Mouse (Mus musculus): Measurements from ENCODE around the gene Nqo1.

Nqo1 gene

DNA sequence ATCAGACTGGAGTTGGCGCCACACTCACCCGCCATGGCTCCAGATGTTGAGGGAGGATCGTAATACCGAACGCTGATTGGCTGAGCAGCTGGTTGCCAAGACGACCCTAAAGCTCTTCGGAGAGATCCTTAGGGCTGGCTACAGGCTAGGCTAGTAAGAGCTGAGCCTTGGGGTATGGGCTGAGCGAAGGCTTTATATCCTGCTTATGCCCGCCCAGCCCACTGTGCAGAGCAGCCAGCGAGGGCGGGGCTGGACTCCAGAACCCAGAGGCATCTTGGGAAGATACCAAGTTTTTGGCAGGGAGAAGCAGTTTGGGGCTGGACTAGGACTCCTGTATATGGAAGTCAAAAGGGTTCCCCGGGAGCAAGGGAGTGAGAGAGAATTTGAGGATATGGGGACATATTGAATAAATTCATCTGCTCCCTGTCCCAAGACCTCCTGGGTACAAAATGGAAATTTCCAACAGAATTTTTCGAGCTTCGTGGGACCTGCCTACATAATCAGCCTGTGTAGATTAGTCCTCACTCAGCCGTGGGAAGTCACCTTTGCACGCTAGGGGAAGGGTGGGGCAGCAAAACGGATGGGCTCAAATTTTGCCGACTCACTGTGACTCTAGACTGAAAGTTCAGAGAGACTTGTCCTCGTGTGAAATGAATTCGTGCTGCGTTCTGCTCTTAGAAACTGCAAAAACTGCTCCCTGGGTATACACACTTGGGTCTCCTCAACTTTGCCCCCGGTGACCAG is at the start of gene Nqo1:
TSS of gene Nqo1 (minus strand) at position 169 of the 744 bp plus-strand sequence.
- peak; percentile 92 for DNase-seq (ENCODE audit: extremely low read depth, insufficient read length, low spot score)

DNA sequence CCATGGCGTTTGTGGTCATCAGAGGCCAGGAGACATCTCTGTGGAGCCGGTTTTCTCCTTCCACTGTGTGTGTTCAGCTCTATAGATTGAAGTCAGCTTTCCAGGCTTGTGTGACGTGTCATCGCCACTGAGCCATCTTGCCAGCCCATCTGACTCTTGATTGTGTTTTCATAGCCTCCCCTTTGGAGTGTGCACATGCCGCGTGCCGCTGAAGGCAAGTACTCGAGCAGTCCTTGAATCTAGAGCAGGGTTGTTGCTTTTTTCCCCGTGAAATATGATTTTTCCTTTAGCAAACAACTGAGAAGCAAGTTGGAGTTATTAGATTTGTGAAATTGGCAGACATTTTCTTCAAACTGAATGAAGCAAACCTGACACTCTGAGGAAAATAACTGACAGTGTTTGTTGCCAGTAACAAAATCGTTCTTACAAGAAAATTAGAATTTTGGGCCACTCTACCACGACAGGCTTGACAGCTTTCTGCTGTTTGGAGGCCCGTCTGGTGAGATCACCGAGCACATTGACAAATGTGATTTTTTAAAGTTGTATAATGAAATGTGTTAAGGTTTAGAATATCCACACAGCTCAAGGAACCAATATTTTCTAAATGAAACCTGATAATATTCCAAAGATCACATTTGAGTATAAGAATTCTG is 48.5 kb upstream of the Nqo1 start:
- DNase-seq (ENCODE audit: extremely low read depth, insufficient read length, low spot score) = no peak

DNA sequence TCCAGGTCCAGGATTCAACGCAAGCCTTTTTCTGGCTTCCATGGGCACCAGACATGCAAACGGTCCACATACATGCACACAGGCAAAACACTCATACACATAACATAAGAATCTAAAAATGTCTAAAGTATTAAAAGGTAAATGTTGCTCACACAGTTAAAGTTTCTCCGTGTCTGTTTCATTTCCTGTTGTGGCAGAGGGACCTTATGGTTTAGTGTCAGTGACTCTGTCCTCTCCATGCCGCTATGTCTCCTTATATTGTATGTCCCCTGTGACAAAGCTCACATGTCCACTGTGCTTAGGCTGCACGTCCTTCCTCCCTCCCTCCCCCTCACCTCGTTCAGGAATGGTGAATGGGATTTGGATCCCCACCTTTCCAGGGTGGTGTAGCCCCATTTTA is 46.6 kb upstream of the Nqo1 start:
- no peak for DNase-seq (ENCODE audit: extremely low read depth, insufficient read length, low spot score)

- DNase-seq (ENCODE audit: extremely low read depth, insufficient read length, low spot score) = no peak
Measured at GRCm38 (mm10) chr8:107449130-107449529, 46.1 kb upstream of the Nqo1 start.

- no peak for DNase-seq (ENCODE audit: extremely low read depth, insufficient read length, low spot score)
Measured at GRCm38 (mm10) chr8:107448382-107448889, 45.4 kb upstream of the Nqo1 start.

GRCm38 (mm10) chr8:107447713-107448112 is 44.7 kb upstream of the Nqo1 start:
- DNase-seq (ENCODE audit: extremely low read depth, insufficient read length, low spot score) = no peak

- no peak for DNase-seq (ENCODE audit: extremely low read depth, insufficient read length, low spot score)
Measured at GRCm38 (mm10) chr8:107444626-107445025, 41.6 kb upstream of the Nqo1 start.

DNA sequence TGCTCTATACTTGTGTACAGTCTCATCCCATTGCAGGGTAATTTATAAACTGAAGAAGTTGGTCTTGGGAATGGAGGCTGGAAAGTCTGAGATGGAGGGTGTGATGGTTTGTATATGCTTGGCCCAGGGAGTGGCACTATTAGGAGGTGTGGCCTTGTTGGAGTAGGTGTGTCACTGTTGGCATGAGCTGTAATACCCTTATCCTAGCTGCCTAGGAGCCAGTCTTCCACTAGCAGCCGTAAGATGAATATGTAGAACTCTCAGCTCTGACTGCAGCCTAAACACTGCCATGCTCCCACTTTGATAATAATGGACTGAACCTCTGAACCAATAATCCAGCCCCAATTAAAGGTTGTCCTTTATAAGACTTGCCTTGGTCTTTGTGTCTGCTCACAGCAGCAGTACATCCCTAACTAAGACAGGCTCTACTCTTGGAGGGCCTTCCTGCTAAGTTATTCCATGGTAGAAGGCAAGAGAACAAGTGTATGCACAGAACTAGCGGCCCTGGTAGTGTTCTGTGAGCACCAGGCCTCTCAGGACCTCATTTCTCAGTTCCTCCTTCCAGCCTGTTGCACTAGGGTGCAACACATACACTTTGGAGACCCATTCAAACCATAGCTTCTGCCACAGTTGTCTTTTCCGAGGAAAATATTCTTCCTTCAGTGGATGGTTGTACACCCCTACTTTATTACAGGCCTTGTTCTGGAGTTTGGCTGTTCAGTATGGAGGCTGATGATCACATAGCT is 37.0 kb upstream of the Nqo1 start:
- DNase-seq (ENCODE audit: extremely low read depth, insufficient read length, low spot score) = no peak

- no peak for DNase-seq (ENCODE audit: extremely low read depth, insufficient read length, low spot score)
Measured at GRCm38 (mm10) chr8:107437711-107438110, 34.7 kb upstream of the Nqo1 start.

DNA sequence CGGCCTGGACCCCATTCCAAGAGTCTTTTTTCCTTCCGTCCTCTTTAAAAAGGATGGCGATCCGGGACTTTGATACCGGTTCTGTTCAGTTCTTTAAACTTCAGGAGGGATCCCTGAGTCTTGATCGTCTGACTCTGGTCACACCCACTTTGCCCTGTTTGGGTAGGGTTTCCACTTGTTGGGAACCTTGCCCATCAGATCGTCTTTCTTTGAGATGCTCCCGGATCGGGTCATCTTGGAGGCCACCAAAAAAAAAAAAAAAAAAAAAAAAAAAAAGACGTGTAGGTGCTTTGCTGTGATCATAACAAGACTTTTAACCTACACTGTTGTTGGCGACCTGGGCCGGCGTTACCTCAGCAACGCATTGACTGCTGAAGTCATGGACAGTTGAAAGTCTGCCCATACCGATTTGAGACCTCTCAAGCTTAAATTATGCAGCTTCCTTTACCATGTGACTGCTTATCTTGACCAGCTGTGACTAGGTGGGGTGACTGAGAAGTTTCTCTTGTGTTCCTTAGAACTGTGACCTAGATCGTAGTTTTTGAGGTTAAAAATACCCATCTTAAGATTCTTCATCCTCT is 33.9 kb upstream of the Nqo1 start:
- no peak for DNase-seq (ENCODE audit: extremely low read depth, insufficient read length, low spot score)

DNA sequence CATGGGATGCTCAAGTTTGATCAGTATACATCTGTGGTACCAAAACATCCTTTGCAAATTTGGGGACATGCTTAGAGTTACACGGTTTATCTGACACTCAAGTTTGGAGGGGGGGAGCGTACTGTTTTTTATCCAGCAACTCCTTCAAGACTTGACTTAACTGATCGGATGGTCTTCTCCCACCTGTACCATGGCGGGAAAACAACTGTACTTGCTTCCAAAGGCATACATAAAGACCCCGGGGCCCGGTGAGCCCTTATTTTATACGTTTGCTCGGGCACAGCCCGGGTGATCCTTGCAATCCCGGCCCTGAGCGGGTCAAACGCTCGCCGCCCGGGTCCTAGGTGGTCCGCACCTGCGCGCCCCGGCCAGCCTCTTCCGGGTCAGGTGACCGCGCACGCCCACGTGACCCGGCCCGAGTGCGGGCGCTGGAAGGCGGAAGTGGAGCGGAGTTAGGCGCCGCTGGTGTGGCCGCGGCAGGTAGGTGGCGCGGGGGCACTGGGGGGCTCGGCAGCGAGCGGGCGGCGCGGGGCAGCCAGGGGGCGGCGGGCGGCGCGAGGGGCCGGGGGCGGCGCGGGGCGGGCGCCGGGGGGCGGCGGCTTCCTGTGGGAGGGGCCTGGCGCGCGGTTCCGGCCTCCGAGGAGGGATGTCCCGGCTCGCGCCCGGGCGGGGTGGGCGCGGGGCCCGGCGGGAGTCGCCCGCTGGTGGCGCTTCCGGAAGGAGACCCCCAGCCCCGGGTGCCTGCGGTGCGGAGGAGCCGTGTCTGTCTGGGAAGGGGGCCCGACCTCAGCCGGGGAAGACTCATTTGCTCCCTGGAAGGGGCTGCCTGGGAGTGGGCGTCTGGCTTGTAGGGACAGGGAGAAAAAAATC is 33.2 kb upstream of the Nqo1 start, which contains the start of gene Wwp2:
TSS of gene Wwp2 (plus strand) at position 404 of the 870 bp plus-strand sequence.
- peak; percentile 72 for DNase-seq (ENCODE audit: extremely low read depth, insufficient read length, low spot score)

- DNase-seq (ENCODE audit: extremely low read depth, insufficient read length, low spot score) = no peak
Measured at GRCm38 (mm10) chr8:107435421-107435961, 32.5 kb upstream of the Nqo1 start.

- no peak for DNase-seq (ENCODE audit: extremely low read depth, insufficient read length, low spot score)
Measured at GRCm38 (mm10) chr8:107430821-107431220, 27.8 kb upstream of the Nqo1 start.

DNA sequence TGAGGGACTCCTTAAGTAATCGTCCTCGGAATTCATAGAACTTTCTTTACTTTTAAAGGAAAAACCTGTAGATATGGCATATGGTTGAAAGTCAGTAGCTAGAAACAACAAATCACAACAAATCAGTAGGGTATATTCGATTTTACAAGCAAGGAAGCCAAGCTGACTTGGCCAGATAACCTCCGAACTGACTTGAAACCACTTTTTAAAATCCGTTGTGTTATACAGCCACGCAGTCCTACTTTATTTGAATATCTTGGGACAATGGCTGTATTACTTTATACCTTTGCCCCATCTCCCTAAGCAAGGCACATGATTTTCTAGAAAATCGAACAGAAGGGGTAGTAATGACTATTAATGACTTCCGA is 22.2 kb upstream of the Nqo1 start:
- no peak for DNase-seq (ENCODE audit: extremely low read depth, insufficient read length, low spot score)

DNA sequence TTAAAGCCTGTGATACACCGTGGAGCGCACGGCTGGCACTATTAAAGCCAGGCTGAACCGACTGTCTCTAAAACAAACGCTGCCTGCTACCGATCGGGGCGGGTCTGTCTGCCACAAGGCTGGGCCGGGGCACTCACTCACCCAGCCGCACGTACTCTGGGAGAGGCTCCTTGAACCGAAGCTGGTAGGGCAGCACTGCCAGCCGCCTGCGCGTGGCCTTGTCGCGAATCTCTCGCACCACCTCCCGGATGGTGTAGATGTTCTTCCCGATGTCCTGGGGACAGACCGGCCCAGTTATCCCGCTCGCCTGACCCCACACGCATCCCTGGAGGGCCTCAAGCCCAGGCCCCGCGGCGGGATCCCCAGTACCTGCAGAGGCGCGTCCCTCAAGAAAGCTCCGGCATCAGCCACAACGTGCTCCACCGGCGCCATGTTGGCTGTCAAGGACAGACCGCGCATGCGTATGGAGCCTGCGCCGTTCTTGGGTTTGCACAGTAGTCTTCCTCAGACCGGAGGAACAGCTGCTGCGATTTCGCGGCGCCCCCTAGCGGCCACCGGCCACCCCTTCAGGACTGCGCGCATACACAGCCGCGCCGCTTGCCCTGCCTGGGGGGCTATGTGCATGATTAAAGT is 21.7 kb upstream of the Nqo1 start, which contains the start of gene Nob1:
TSS of gene Nob1 (minus strand) at position 455 of the 633 bp plus-strand sequence.
- peak; percentile 93 for DNase-seq (ENCODE audit: extremely low read depth, insufficient read length, low spot score)

GRCm38 (mm10) chr8:107424176-107424575 is 21.2 kb upstream of the Nqo1 start:
- no peak for DNase-seq (ENCODE audit: extremely low read depth, insufficient read length, low spot score)

GRCm38 (mm10) chr8:107417001-107417400 is 14.0 kb upstream of the Nqo1 start:
- DNase-seq (ENCODE audit: extremely low read depth, insufficient read length, low spot score) = no peak

- DNase-seq (ENCODE audit: extremely low read depth, insufficient read length, low spot score) = no peak
Measured at GRCm38 (mm10) chr8:107413881-107414280, 10.9 kb upstream of the Nqo1 start.

GRCm38 (mm10) chr8:107412552-107412951 is 9.5 kb upstream of the Nqo1 start:
- no peak for DNase-seq (ENCODE audit: extremely low read depth, insufficient read length, low spot score)
